9 mouse cellular contexts compared by ENCODE assay signal in genomic region chr16:33836676-33837075, GRCm38 (mm10). TPM values are rescaled to one million over a fixed set of nuclear protein-coding genes. Genes with fewer than 3 reads are reported as not detected.
DNase-seq lines count a peak whose midpoint lies in the region; ATAC-seq and TF ChIP-seq lines count a peak whose summit lies in the region.
"Had no signal": no experiment of that assay in that cellular context is flagged by ENCODE, and none has a peak within 500 bp of the region (broad histone marks: within the 10 kb centered on the region; RNA-seq: fewer than 3 reads in every experiment).

No protein-coding gene starts in this region.

- no peaks in the 10 kb centered on the region for H3K36me3 ChIP-seq in embryonic facial prominence, embryonic 15.5 days
- H3K36me3 ChIP-seq in small intestine, adult 2 months (ENCODE audit: control insufficient read depth, insufficient read depth, low read length): no peaks in the 10 kb centered on the region

- DNase-seq in gastrocnemius, adult 2 months: peak; percentile 70
- no peak for DNase-seq in gastrocnemius, postnatal 4 days (ENCODE audit: low spot score in 2 of 2)
- DNase-seq in lung, postnatal 25 days (ENCODE audit: low spot score): peak; percentile 36
- DNase-seq in lung, postnatal 14 days: no peak
- DNase-seq in right cerebral cortex, postnatal 14 days: no peak
- DNase-seq in embryo, embryonic 10 days (ENCODE audit: low spot score): no peak

- 0 out of 2 replicates have a peak overlapping the region, but pooled peaks have one; percentile 5 for H3K4me3 ChIP-seq in gastrocnemius, adult 2 months
- H3K4me3 ChIP-seq in embryonic facial prominence, embryonic 15.5 days (replicated peaks): no peak overlapping the region
- 0 out of 2 replicates have a peak overlapping the region, but pooled peaks have one; percentile 13 for H3K4me3 ChIP-seq in small intestine, adult 2 months (ENCODE audit: low read depth, low read length)

- H3K4me1 ChIP-seq in embryonic facial prominence, embryonic 15.5 days: peaks cover 73% of the 10 kb centered on the region
- peaks cover 18% of the 10 kb centered on the region for H3K4me1 ChIP-seq in small intestine, adult 2 months (ENCODE audit: control insufficient read depth, insufficient read depth, insufficient read length, low read length)

- ATAC-seq in embryonic facial prominence, embryonic 15.5 days (ENCODE audit: insufficient number of reproducible peaks, low FRiP score, low TSS enrichment, low read depth): no peak

- H3K9ac ChIP-seq in embryonic facial prominence, embryonic 15.5 days: no peak overlapping the region

- H3K27ac ChIP-seq in gastrocnemius, adult 2 months: peak overlapping the region; percentile 86
- H3K27ac ChIP-seq in embryonic facial prominence, embryonic 15.5 days (replicated peaks): peak overlapping the region; percentile 76
- H3K27ac ChIP-seq in small intestine, adult 2 months (ENCODE audit: insufficient read depth, low read depth, low read length): peak overlapping the region; percentile 59; the same call in 1 of the 2 replicates

- intact Hi-C loops in gastrocnemius, adult 2 months (cut with DNase I): no loop called here

- TF ChIP-seq CTCF in gastrocnemius, adult 2 months (IDR thresholded peaks at IDR 0.05): no peak
- TF ChIP-seq CTCF in small intestine, adult 2 months (IDR thresholded peaks at IDR 0.05; ENCODE audit: extremely low read depth, insufficient read length, insufficient replicate concordance, low read depth, low read length): no peak

- no peak overlapping the region for H3K4me2 ChIP-seq in embryonic facial prominence, embryonic 15.5 days (replicated peaks)

- H3K27me3 ChIP-seq in embryonic facial prominence, embryonic 15.5 days: no peaks in the 10 kb centered on the region
- H3K27me3 ChIP-seq in small intestine, adult 2 months (ENCODE audit: control insufficient read depth, insufficient read depth, low read length): no peaks in the 10 kb centered on the region

- 62% methylated on average over 3 of the region's 3 CpGs for WGBS in embryonic facial prominence, embryonic 15.5 days
- WGBS in small intestine, adult 2 months: 31% methylated on average over 3 of the region's 3 CpGs

- no peaks in the 10 kb centered on the region for H3K9me3 ChIP-seq in embryonic facial prominence, embryonic 15.5 days (replicated peaks)

- TF ChIP-seq POLR2A in small intestine, adult 2 months (IDR thresholded peaks at IDR 0.05; ENCODE audit: low read depth, low read length): no peak

RNA-seq across cellular contexts. Expression of gene Itgb5, which starts 7.2 kb away (rescaled TPM):
- total RNA-seq in gastrocnemius, adult 2 months (2021): 10 to 100 TPM; 73.9 to 88.3 TPM
- 10 to 100 TPM; 50.2 to 56.0 TPM for total RNA-seq in gastrocnemius, postnatal 4 days (2021)
- 118 and 123 TPM in 2 replicates for polyA plus RNA-seq in embryonic facial prominence, embryonic 15.5 days (2015; fragmentation: Nextera tagmentation; extraction: Ambion mirVana)
- 36.3 and 80.3 TPM in 2 replicates for polyA plus RNA-seq in small intestine, adult 2 months (2012; rRNA removed)

RNA-seq across cellular contexts. Expression of gene Muc13, which starts 42.8 kb away (rescaled TPM):
- not detected for total RNA-seq in gastrocnemius, adult 2 months (2021)
- under 1 TPM; 0.10 to 0.16 TPM for total RNA-seq in gastrocnemius, postnatal 4 days (2021)
- polyA plus RNA-seq in embryonic facial prominence, embryonic 15.5 days (2015; fragmentation: Nextera tagmentation; extraction: Ambion mirVana): 0.25 and 0.52 TPM in 2 replicates
- 2,067 and 2,412 TPM in 2 replicates for polyA plus RNA-seq in small intestine, adult 2 months (2012; rRNA removed)
- total RNA-seq: CH12.LX had no signal

Comparison
In these comparisons a context has a peak if more than half of its experiments do, and no peak if none do; other contexts are left out.
1. DNase-seq: peak in gastrocnemius, adult 2 months (single experiment) and lung, postnatal 25 days (single experiment); none in gastrocnemius, postnatal 4 days (0 of 2), lung, postnatal 14 days (single experiment), right cerebral cortex, postnatal 14 days (single experiment) and embryo, embryonic 10 days (single experiment).
2. Peak in every context shown above with its lines, with median percentiles within 50 percentile points of each other: H3K27ac ChIP-seq.